Mouse (Mus musculus) stomach, embryonic 14.5 days (tissue): ENCODE data around the gene Myo1d. TPM values are rescaled to one million over a fixed set of nuclear protein-coding genes. Genes with fewer than 3 reads are reported as not detected.

Experiments
- ATAC-seq: fragments of 200-750 bp; cut with Nextera tagmentation; 2 replicates; pipeline ENCODE4 v1.8.0; 2017; ENCODE audit warnings: low read depth, moderate TSS enrichment; ENCODE audit not compliant: insufficient number of reproducible peaks, insufficient read depth, low FRiP score
- H3K27ac ChIP-seq: fragments of 300-500 bp; sonication (generic); 2 replicates; pipeline ENCODE4 v1.5.1; 2014; ENCODE audit warnings: mild to moderate bottlenecking, low read length, moderate library complexity, mixed read lengths
- H3K27me3 ChIP-seq: fragments of 300-500 bp; sonication (generic); 2 replicates; pipeline ENCODE4 v1.6.1; 2014; ENCODE audit warnings: low read length, control low read depth, mixed read lengths; ENCODE audit not compliant: control insufficient read depth, insufficient read depth
- H3K36me3 ChIP-seq: fragments of 300-500 bp; sonication (generic); 2 replicates; pipeline ENCODE4 v1.6.1; 2014; ENCODE audit warnings: mild to moderate bottlenecking, control low read depth, low read length, moderate library complexity, mixed read lengths; ENCODE audit not compliant: control insufficient read depth, insufficient read depth
- H3K4me1 ChIP-seq: fragments of 300-500 bp; sonication (generic); 2 replicates; pipeline ENCODE4 v1.6.1; 2014; ENCODE audit warnings: low read length, control low read depth, mixed read lengths; ENCODE audit not compliant: control insufficient read depth, insufficient read depth
- H3K4me2 ChIP-seq: fragments of 300-500 bp; sonication (generic); replicated peaks from 2 replicates; pipeline ENCODE4 v1.6.1; 2014; ENCODE audit warnings: low read depth, low read length, control low read depth
- H3K4me3 ChIP-seq: fragments of 300-500 bp; sonication (generic); 2 replicates; pipeline ENCODE4 v1.5.1; 2014; ENCODE audit warnings: low read depth, low read length, control low read depth
- H3K9ac ChIP-seq: fragments of 300-500 bp; sonication (generic); replicated peaks from 2 replicates; pipeline ENCODE4 v1.6.1; 2014; ENCODE audit warnings: low read depth, mild to moderate bottlenecking, control low read depth, low read length, moderate library complexity, mixed read lengths
- H3K9me3 ChIP-seq: fragments of 300-500 bp; sonication (generic); 2 replicates; pipeline ENCODE4 v1.6.1; 2016; ENCODE audit warnings: low read depth, low read length, control low read depth; ENCODE audit not compliant: control insufficient read depth
- WGBS: fragments of 180-500 bp; shearing (Covaris S2); extraction: QIAGEN DNeasy Blood & Tissue Kit; methylation state at CpG from one replicate; pipeline ENCODE4 v1.1.7; 2014; 5-methylcytosine and 5-hydroxymethylcytosine counted together
- polyA plus RNA-seq: library from polyadenylated mRNA; unstranded; fragments of >200 nt; fragmentation: Nextera tagmentation; extraction: Ambion mirVana; gene quantifications from 2 replicates; pipeline ENCODE4 v1.2.1, GENCODE M21; 2014

The Myo1d gene
- polyA plus RNA-seq, 1 experiment from 2014 or later, result 24.3 TPM

- Histone ChIP-seq H3K4me3 (no peak overlapping the region), H3K9me3 (no peaks in the 10 kb centered on the region), H3K27me3 (no peaks in the 10 kb centered on the region), H3K4me1 (no peaks in the 10 kb centered on the region), H3K27ac (no peak overlapping the region), H3K4me2 (no peak overlapping the region), H3K36me3 (no peaks in the 10 kb centered on the region), H3K9ac (no peak overlapping the region)
- 63% methylated on average over 12 of the region's 12 CpGs for WGBS
- no peak for ATAC-seq
Observed at GRCm38 (mm10) chr11:80724701-80725100, 55.1 kb downstream of the Myo1d start.

GRCm38 (mm10) chr11:80723406-80724047 is 56.3 kb downstream of the Myo1d start:
- Histone ChIP-seq H3K9ac (no peak overlapping the region), H3K27ac (no peak overlapping the region), H3K4me1 (0 out of 2 replicates have a peak, but pooled peaks cover 3% of the 10 kb centered on the region), H3K4me2 (no peak overlapping the region), H3K27me3 (no peaks in the 10 kb centered on the region), H3K36me3 (no peaks in the 10 kb centered on the region), H3K4me3 (no peak overlapping the region), H3K9me3 (no peaks in the 10 kb centered on the region)
- ATAC-seq, result no peak
- WGBS, result 82% methylated on average over 9 of the region's 9 CpGs

DNA sequence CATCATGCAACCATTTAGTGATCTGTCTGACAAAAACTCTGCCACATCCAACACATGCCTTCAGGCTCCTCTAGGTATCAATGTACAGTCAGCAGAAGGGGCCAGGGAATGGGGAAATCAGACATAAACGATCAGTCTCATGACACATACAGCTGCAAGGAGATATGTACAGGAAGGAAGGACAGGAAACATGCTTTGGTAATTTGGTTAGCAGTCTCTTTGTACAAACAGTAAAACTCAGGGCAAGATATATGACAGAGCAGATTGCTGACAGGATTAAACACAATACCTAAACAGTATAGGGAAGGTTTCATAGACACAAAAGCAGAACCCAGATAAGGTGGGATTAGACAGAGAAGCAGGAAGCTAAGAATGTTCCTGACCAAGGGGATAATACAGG is 60.8 kb downstream of the Myo1d start:
- 0 out of 2 replicates have a peak, but pooled peaks cover 3% of the 10 kb centered on the region for H3K4me1 ChIP-seq
- no peak overlapping the region for H3K4me2 ChIP-seq
- no peaks in the 10 kb centered on the region for H3K27me3 ChIP-seq
- H3K27ac ChIP-seq, result no peak overlapping the region
- H3K9me3 ChIP-seq, result no peaks in the 10 kb centered on the region
- 20% methylated on average over 1 of the region's 1 CpGs for WGBS
- H3K36me3 ChIP-seq, result no peaks in the 10 kb centered on the region
- no peak overlapping the region for H3K9ac ChIP-seq
- no peak for ATAC-seq
- H3K4me3 ChIP-seq, result no peak overlapping the region

DNA sequence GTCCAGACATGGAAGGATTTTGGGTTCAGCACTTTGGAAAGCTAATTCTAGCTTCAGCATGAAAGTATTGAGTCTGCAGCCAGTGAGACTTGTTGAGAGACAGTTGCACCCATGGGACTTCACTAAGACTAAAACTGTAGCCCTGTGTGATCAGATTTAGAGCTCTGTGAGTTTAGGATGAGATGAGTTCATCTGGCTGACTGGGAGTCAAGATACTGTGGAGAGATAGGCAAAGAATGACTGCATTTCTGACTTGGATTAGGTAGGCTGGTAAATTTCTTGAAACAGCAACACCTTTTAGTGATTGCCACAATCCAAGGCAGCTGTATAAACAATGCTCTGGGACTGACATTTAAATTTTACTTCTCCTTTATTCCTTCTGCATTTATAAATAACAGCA is 61.8 kb downstream of the Myo1d start:
- Histone ChIP-seq H3K4me2 (no peak overlapping the region), H3K27ac (no peak overlapping the region), H3K36me3 (no peaks in the 10 kb centered on the region), H3K9me3 (no peaks in the 10 kb centered on the region), H3K4me1 (0 out of 2 replicates have a peak, but pooled peaks cover 3% of the 10 kb centered on the region), H3K9ac (no peak overlapping the region), H3K4me3 (no peak overlapping the region), H3K27me3 (no peaks in the 10 kb centered on the region)
- ATAC-seq, result no peak

DNA sequence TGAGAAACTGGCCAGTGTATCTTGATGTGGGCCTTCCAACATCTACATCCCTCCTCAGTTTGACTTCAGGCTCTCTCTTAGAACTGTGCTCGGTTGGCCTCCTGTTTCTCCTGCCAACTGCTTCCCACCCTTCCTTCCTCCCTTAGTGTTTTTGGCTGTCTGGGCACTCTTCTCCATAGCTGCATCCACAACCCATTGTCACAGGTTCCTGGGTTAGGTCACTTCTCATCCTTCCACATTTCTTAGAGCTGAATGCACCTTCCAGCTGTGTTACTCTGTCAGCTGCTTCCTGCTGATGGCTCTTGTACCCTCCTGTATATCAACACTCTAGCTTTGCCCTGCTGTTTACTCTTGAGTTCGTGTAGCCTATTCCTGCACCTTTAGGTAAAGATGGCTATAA is 64.7 kb downstream of the Myo1d start:
- no peaks in the 10 kb centered on the region for H3K36me3 ChIP-seq

DNA sequence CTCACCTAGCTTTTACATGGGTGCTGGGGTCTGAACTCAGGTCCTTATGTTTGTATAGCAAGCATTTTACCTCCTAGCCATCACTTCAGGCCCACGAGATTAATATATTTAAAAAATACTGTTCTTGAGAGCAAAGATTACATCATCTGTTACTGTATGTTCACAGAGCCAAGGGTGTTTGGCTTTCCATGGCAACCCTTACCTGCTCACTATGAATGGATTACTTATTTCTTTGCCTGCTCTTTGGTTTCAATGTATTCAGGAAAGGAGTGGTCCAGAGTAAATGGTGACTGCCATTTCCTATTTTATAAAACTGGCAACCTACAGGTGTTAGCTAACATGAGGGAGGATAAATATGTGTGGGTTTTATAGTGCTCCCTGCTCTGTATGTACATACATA is 66.1 kb downstream of the Myo1d start:
- Histone ChIP-seq H3K4me1 (no peaks in the 10 kb centered on the region), H3K36me3 (no peaks in the 10 kb centered on the region), H3K27ac (no peak overlapping the region), H3K4me2 (no peak overlapping the region), H3K27me3 (no peaks in the 10 kb centered on the region), H3K9me3 (no peaks in the 10 kb centered on the region), H3K9ac (no peak overlapping the region), H3K4me3 (no peak overlapping the region)
- ATAC-seq, result peak; percentile 87; the same call in 1 of the 2 replicates
- 41% methylated on average over 1 of the region's 1 CpGs for WGBS

More for the DNA sequence above, 64.7 kb downstream of the Myo1d start:
- no peak overlapping the region for H3K4me2 ChIP-seq
- H3K27me3 ChIP-seq, result no peaks in the 10 kb centered on the region
- 70% methylated on average over 2 of the region's 2 CpGs for WGBS
- no peak overlapping the region for H3K4me3 ChIP-seq
- ATAC-seq, result no peak
- H3K9ac ChIP-seq, result no peak overlapping the region
- no peaks in the 10 kb centered on the region for H3K9me3 ChIP-seq
- H3K4me1 ChIP-seq, result 0 out of 2 replicates have a peak, but pooled peaks cover 3% of the 10 kb centered on the region
- H3K27ac ChIP-seq, result no peak overlapping the region

- H3K27me3 ChIP-seq, result no peaks in the 10 kb centered on the region
- H3K9ac ChIP-seq, result no peak overlapping the region
- no peaks in the 10 kb centered on the region for H3K9me3 ChIP-seq
- H3K4me3 ChIP-seq, result no peak overlapping the region
- 48% methylated on average over 3 of the region's 3 CpGs for WGBS
- H3K36me3 ChIP-seq, result no peaks in the 10 kb centered on the region
- no peaks in the 10 kb centered on the region for H3K4me1 ChIP-seq
- no peak overlapping the region for H3K4me2 ChIP-seq
- H3K27ac ChIP-seq, result no peak overlapping the region
- ATAC-seq, result no peak
Observed at GRCm38 (mm10) chr11:80712201-80712600, 67.6 kb downstream of the Myo1d start.

DNA sequence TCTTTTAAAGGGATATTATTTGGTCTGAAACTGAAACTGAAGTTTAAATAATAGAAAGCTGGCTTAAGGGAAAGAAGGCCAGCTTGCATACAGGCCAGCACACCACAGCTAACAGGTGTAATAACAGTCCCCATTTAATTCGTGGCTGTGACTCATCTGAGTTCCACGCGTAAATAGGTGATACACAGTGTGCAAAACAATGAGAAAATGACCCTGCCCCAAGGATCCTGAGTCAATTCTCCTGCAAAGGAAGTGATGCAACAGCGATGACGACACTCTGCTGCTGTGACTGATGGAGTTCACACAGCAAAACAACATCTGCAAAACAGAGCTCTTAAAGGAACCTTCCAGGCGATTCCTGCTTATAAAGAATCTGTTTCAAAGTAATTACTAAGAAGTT is 68.5 kb downstream of the Myo1d start:
- H3K4me3 ChIP-seq, result no peak overlapping the region
- H3K9ac ChIP-seq, result no peak overlapping the region
- H3K4me2 ChIP-seq, result no peak overlapping the region
- no peak for ATAC-seq
- WGBS, result 60% methylated on average over 6 of the region's 6 CpGs
- no peaks in the 10 kb centered on the region for H3K27me3 ChIP-seq
- H3K4me1 ChIP-seq, result no peaks in the 10 kb centered on the region
- H3K27ac ChIP-seq, result no peak overlapping the region
- H3K9me3 ChIP-seq, result no peaks in the 10 kb centered on the region
- H3K36me3 ChIP-seq, result no peaks in the 10 kb centered on the region

DNA sequence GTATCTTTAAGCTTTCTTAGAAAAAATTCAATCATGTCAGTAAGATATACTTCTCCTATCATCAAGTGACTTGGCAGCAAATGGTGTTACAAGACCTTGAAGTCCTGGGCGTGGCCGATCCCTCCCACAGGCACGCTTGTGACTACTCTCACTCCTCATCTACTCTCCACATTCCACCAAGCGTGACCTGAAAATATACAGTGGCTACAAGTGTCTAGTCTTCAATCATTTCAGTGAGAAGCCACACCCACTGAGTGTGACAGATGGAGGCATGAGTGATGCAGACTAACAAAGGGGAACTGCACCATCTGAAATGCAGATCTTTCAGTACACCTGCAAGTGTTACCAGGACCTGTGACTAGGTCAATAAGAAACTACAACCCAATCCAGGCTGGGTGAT is 79.2 kb downstream of the Myo1d start:
- no peaks in the 10 kb centered on the region for H3K27me3 ChIP-seq
- no peaks in the 10 kb centered on the region for H3K4me1 ChIP-seq
- no peak for ATAC-seq
- WGBS, result 55% methylated on average over 4 of the region's 4 CpGs
- no peak overlapping the region for H3K4me3 ChIP-seq
- no peak overlapping the region for H3K9ac ChIP-seq
- H3K27ac ChIP-seq, result no peak overlapping the region
- no peaks in the 10 kb centered on the region for H3K36me3 ChIP-seq
- no peak overlapping the region for H3K4me2 ChIP-seq
- H3K9me3 ChIP-seq, result no peaks in the 10 kb centered on the region
